Mouse (Mus musculus): Measurements from ENCODE around the gene 1500009C09Rik. TPM values are rescaled to one million over a fixed set of nuclear protein-coding genes. Genes with fewer than 3 reads are reported as not detected.

1500009C09Rik gene
- polyA plus RNA-seq (2015; fragmentation: Nextera tagmentation; extraction: Ambion mirVana) = 8.9 and 9.2 TPM in 2 replicates

- Histone ChIP-seq H3K27me3 (no peaks in the 10 kb centered on the region), H3K4me2 (no peak within 1 kb of the TSS), H3K36me3 (no peaks in the 10 kb centered on the region), H3K9me3 (no peaks in the 10 kb centered on the region), H3K4me1 (replicated peaks) (peaks cover 25% of the 10 kb centered on the region), H3K27ac (no peak within 1 kb of the TSS), H3K9ac (no peak within 1 kb of the TSS), H3K4me3 (no peak within 1 kb of the TSS)
- no peak for ATAC-seq (ENCODE audit: low FRiP score)
- WGBS = 91% methylated on average over 6 of the region's 6 CpGs
These were observed at the start of gene 1500009C09Rik for GRCm38 (mm10) chr15:82252097-82252496. Gene 1500009C09Rik (plus strand): TSS chr15:82252397.

- peaks cover 37% of the 10 kb centered on the region for H3K4me1 ChIP-seq (replicated peaks)
- H3K9me3 ChIP-seq = no peaks in the 10 kb centered on the region
- no peak overlapping the region for H3K4me3 ChIP-seq
- WGBS = 97% methylated on average over 10 of the region's 10 CpGs
- H3K4me2 ChIP-seq = no peak overlapping the region
- peaks cover 83% of the 10 kb centered on the region for H3K36me3 ChIP-seq
- no peak overlapping the region for H3K9ac ChIP-seq
- ATAC-seq (ENCODE audit: low FRiP score) = no peak
- H3K27me3 ChIP-seq = peaks cover 44% of the 10 kb centered on the region
- no peak overlapping the region for H3K27ac ChIP-seq
These were observed 49.1 kb upstream of the 1500009C09Rik start for GRCm38 (mm10) chr15:82203090-82203489.

- WGBS = 70% methylated on average over 20 of the region's 20 CpGs
- H3K36me3 ChIP-seq = peaks cover 76% of the 10 kb centered on the region
- peaks cover 51% of the 10 kb centered on the region for H3K27me3 ChIP-seq
- H3K27ac ChIP-seq = no peak overlapping the region
- H3K4me2 ChIP-seq = no peak overlapping the region
- H3K4me3 ChIP-seq = no peak overlapping the region
- no peak for ATAC-seq (ENCODE audit: low FRiP score)
- H3K9ac ChIP-seq = no peak overlapping the region
- H3K9me3 ChIP-seq = no peaks in the 10 kb centered on the region
- peaks cover 37% of the 10 kb centered on the region for H3K4me1 ChIP-seq (replicated peaks)
These were observed 48.4 kb upstream of the 1500009C09Rik start for GRCm38 (mm10) chr15:82203611-82204351.

GRCm38 (mm10) chr15:82204680-82205371, 47.4 kb upstream of the 1500009C09Rik start:
- Histone ChIP-seq H3K9ac (no peak overlapping the region), H3K9me3 (no peaks in the 10 kb centered on the region), H3K4me3 (no peak overlapping the region), H3K4me2 (no peak overlapping the region), H3K27ac (no peak overlapping the region), H3K27me3 (peaks cover 61% of the 10 kb centered on the region), H3K36me3 (peaks cover 66% of the 10 kb centered on the region), H3K4me1 (replicated peaks) (peaks cover 40% of the 10 kb centered on the region)
- WGBS = 73% methylated on average over 10 of the region's 10 CpGs
- ATAC-seq (ENCODE audit: low FRiP score) = no peak

- Histone ChIP-seq H3K27ac (no peak overlapping the region), H3K4me1 (replicated peaks) (peaks cover 46% of the 10 kb centered on the region), H3K36me3 (peaks cover 50% of the 10 kb centered on the region), H3K9ac (peak overlapping the region; percentile 39), H3K9me3 (no peaks in the 10 kb centered on the region), H3K27me3 (peaks cover 78% of the 10 kb centered on the region), H3K4me3 (no peak overlapping the region), H3K4me2 (0 out of 2 replicates have a peak overlapping the region, but pooled peaks have one; percentile 23)
- peak; percentile 59 for ATAC-seq (ENCODE audit: low FRiP score)
- WGBS = 46% methylated on average over 9 of the region's 9 CpGs
These were observed 45.7 kb upstream of the 1500009C09Rik start for GRCm38 (mm10) chr15:82206365-82207104.

- Histone ChIP-seq H3K4me1 (replicated peaks) (peaks cover 51% of the 10 kb centered on the region), H3K9ac (no peak overlapping the region; the same call in 1 of the 2 replicates), H3K27me3 (peaks cover 84% of the 10 kb centered on the region), H3K4me2 (peak overlapping the region; percentile 23; the same call in 1 of the 2 replicates), H3K36me3 (peaks cover 45% of the 10 kb centered on the region), H3K9me3 (no peaks in the 10 kb centered on the region), H3K4me3 (no peak overlapping the region), H3K27ac (no peak overlapping the region)
- WGBS = 17% methylated on average over 34 of the region's 34 CpGs
- ATAC-seq (ENCODE audit: low FRiP score) = no peak
These were observed 45.1 kb upstream of the 1500009C09Rik start for GRCm38 (mm10) chr15:82207105-82207459.

- Histone ChIP-seq H3K4me1 (replicated peaks) (peaks cover 57% of the 10 kb centered on the region), H3K4me2 (peak overlapping the region; percentile 23; the same call in 1 of the 2 replicates), H3K27me3 (peaks cover 90% of the 10 kb centered on the region), H3K9me3 (no peaks in the 10 kb centered on the region), H3K36me3 (peaks cover 39% of the 10 kb centered on the region), H3K27ac (no peak overlapping the region), H3K9ac (no peak overlapping the region; the same call in 1 of the 2 replicates), H3K4me3 (no peak overlapping the region)
- 19% methylated on average over 30 of the region's 30 CpGs for WGBS
- ATAC-seq (ENCODE audit: low FRiP score) = no peak
These were observed 44.5 kb upstream of the 1500009C09Rik start for GRCm38 (mm10) chr15:82207504-82208219.

GRCm38 (mm10) chr15:82208307-82208706, 43.9 kb upstream of the 1500009C09Rik start:
- peaks cover 96% of the 10 kb centered on the region for H3K27me3 ChIP-seq
- no peaks in the 10 kb centered on the region for H3K9me3 ChIP-seq
- H3K4me3 ChIP-seq = no peak overlapping the region
- H3K36me3 ChIP-seq = peaks cover 33% of the 10 kb centered on the region
- H3K9ac ChIP-seq = no peak overlapping the region
- WGBS = 86% methylated on average over 8 of the region's 8 CpGs
- H3K4me1 ChIP-seq (replicated peaks) = peaks cover 61% of the 10 kb centered on the region
- no peak overlapping the region for H3K27ac ChIP-seq
- no peak overlapping the region for H3K4me2 ChIP-seq
- no peak for ATAC-seq (ENCODE audit: low FRiP score)

DNA sequence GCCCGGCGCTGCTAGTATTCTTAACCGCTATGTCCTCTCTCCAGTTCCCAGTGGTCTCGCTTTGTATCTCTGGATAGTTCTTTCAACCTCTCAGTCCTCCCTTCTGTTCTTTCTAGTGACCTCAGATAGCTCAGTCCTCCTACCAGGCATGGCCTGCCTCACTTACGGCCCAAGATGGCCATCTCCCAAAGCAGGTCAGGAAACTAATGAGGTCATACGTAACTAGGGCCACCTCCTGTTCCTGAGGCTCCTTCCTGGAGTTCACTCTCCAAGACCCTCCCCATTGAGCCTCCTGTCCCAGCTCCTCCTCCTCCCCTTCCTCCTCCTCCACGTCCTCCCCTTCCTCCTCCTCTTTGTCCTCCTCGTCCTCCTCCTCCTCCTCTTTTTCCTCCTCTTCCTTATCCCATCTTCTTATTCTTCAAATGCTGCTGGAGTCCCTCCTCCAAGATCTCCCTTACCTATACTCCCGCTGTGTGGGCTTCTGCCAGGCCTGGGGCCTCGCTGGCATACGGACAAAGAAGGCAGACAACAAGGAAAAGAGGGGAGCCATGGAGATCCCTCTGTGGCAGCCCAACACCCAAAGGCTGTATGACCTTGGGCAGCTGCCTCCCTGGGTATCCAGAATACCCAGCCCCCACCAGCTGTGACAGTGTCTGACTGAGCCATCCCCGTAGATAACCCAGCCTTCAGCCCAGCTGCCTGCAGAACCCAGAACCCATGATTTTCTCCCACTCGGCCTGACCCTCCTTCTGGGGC, 42.7 kb upstream of the 1500009C09Rik start:
- Histone ChIP-seq H3K9me3 (no peaks in the 10 kb centered on the region), H3K27me3 (peaks cover 96% of the 10 kb centered on the region), H3K4me1 (replicated peaks) (peaks cover 54% of the 10 kb centered on the region), H3K4me3 (no peak overlapping the region), H3K27ac (no peak overlapping the region), H3K4me2 (no peak overlapping the region), H3K9ac (no peak overlapping the region), H3K36me3 (peaks cover 21% of the 10 kb centered on the region)
- ATAC-seq (ENCODE audit: low FRiP score) = no peak
- 76% methylated on average over 13 of the region's 13 CpGs for WGBS

DNA sequence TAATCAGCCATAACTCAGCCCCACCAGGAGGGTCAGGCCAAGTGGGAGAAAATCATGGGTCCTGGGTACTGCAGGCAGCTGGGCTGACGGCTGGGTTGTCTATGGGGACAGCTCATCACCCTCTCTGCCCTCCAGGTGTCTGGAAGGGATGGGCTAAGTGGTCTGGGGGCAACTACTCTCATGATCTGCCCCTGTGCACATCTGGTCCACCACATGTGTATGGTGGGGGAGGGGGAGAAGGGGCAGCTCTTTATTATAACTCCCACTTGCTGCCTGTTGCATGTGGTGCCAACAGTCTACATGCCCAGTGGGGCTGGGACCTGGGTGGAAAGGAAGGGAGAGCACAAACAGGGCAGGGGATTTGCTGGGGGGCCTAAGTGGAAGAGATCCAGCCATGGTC, 41.4 kb upstream of the 1500009C09Rik start:
- Histone ChIP-seq H3K27ac (no peak overlapping the region), H3K4me2 (no peak overlapping the region), H3K36me3 (peaks cover 8% of the 10 kb centered on the region), H3K4me1 (replicated peaks) (peaks cover 52% of the 10 kb centered on the region), H3K27me3 (peaks cover 97% of the 10 kb centered on the region), H3K9ac (no peak overlapping the region), H3K4me3 (no peak overlapping the region), H3K9me3 (no peaks in the 10 kb centered on the region)
- WGBS = 29% methylated on average over 1 of the region's 1 CpGs
- ATAC-seq (ENCODE audit: low FRiP score) = no peak

DNA sequence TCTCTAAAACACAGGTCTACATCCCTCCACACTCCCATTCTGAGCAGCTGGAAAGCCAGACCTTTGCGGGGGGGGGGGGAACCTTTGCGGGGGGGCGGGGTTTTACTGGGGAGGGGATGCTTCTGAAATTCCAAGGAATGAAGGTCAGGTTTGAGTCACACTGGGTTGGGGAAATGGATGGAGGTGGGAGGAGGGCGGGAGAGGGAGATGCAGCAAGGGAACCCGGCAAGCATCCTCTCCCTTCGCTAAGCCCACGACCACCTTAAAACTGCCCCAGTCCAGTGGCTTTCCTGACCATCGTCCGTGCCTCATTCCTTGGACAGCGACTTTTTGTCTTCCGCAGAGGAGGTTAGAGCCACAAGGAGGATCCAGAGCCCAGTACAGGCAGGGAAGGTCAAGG, 40.9 kb upstream of the 1500009C09Rik start:
- Histone ChIP-seq H3K4me3 (peak overlapping the region; percentile 48), H3K36me3 (peaks cover 3% of the 10 kb centered on the region; the same call in 1 of the 2 replicates), H3K4me2 (peak overlapping the region; percentile 70; the same call in 1 of the 2 replicates), H3K9ac (peak overlapping the region; percentile 66; the same call in 1 of the 2 replicates), H3K9me3 (no peaks in the 10 kb centered on the region), H3K27ac (no peak overlapping the region), H3K27me3 (peaks cover 97% of the 10 kb centered on the region), H3K4me1 (replicated peaks) (peaks cover 52% of the 10 kb centered on the region)
- no peak for ATAC-seq (ENCODE audit: low FRiP score)
- 3% methylated on average over 11 of the region's 11 CpGs for WGBS

Data from hindbrain, embryonic 13.5 days (tissue).